In genomic region chr4:72201521-72201991, GRCm38 (mm10) we compare ENCODE assay signal across 8 mouse cellular contexts. TPM values are rescaled to one million over a fixed set of nuclear protein-coding genes. Genes with fewer than 3 reads are reported as not detected.
DNase-seq lines count a peak whose midpoint lies in the region; ATAC-seq and TF ChIP-seq lines count a peak whose summit lies in the region.

No protein-coding gene starts in this region.

- H3K4me3 ChIP-seq in bone marrow, adult 2 months (replicated peaks; ENCODE audit: control insufficient read depth, low read depth, low read length): peak overlapping the region; percentile 66
- H3K4me3 ChIP-seq in forebrain, embryonic 11.5 days (ENCODE audit: low read depth, low read length): peak overlapping the region; percentile 55
- H3K4me3 ChIP-seq in heart, postnatal 0 days (ENCODE audit: low read depth, low read length): peak overlapping the region; percentile 69
- H3K4me3 ChIP-seq in lung, postnatal 0 days (ENCODE audit: low read depth, low read length): peak overlapping the region; percentile 79

- no peak for TF ChIP-seq POLR2A in bone marrow, adult 2 months (IDR thresholded peaks at IDR 0.05; ENCODE audit: borderline replicate concordance, control insufficient read depth, low read depth, low read length)

- no peaks in the 10 kb centered on the region for H3K36me3 ChIP-seq in forebrain, embryonic 11.5 days (ENCODE audit: control insufficient read depth, insufficient read depth, low read length)
- no peaks in the 10 kb centered on the region for H3K36me3 ChIP-seq in heart, postnatal 0 days (replicated peaks; ENCODE audit: control insufficient read depth, insufficient read depth, low read length)
- no peaks in the 10 kb centered on the region for H3K36me3 ChIP-seq in lung, postnatal 0 days (ENCODE audit: insufficient read depth, low read length)

- H3K27ac ChIP-seq in bone marrow, adult 2 months (ENCODE audit: control insufficient read depth, insufficient read depth, low read depth, low read length, poor library complexity): no peak overlapping the region; the same call in 1 of the 2 replicates
- peak overlapping the region; percentile 71; the same call in 1 of the 2 replicates for H3K27ac ChIP-seq in forebrain, embryonic 11.5 days (ENCODE audit: low read depth, low read length)
- H3K27ac ChIP-seq in heart, postnatal 0 days (ENCODE audit: low read depth): no peak overlapping the region
- H3K27ac ChIP-seq in lung, postnatal 0 days (ENCODE audit: low read length): peak overlapping the region; percentile 48

- no peak for TF ChIP-seq CTCF in bone marrow, adult 2 months (IDR thresholded peaks at IDR 0.05; ENCODE audit: control insufficient read depth, insufficient read depth, low read length)
- no peak for TF ChIP-seq CTCF in heart, postnatal 0 days (IDR thresholded peaks at IDR 0.05; ENCODE audit: low read depth)
- TF ChIP-seq CTCF in lung, postnatal 0 days (IDR thresholded peaks at IDR 0.05): peak; percentile 26

- H3K9me3 ChIP-seq in forebrain, embryonic 11.5 days (ENCODE audit: control insufficient read depth, low read length): no peaks in the 10 kb centered on the region
- H3K9me3 ChIP-seq in heart, postnatal 0 days (replicated peaks; ENCODE audit: control insufficient read depth, low read length): no peaks in the 10 kb centered on the region
- no peaks in the 10 kb centered on the region for H3K9me3 ChIP-seq in lung, postnatal 0 days (ENCODE audit: low read length)

- H3K4me2 ChIP-seq in forebrain, embryonic 11.5 days (ENCODE audit: low read depth, low read length, severe bottlenecking): peak overlapping the region; percentile 64
- peak overlapping the region; percentile 91 for H3K4me2 ChIP-seq in heart, postnatal 0 days (ENCODE audit: low read depth, low read length)
- H3K4me2 ChIP-seq in lung, postnatal 0 days (replicated peaks; ENCODE audit: low read depth, low read length): peak overlapping the region; percentile 72

- TF ChIP-seq EP300 in heart, postnatal 0 days (IDR thresholded peaks at IDR 0.05; ENCODE audit: low read depth): no peak
- TF ChIP-seq EP300 in lung, postnatal 0 days (IDR thresholded peaks at IDR 0.05): no peak

- H3K9ac ChIP-seq in forebrain, embryonic 11.5 days (ENCODE audit: low read length): peak overlapping the region; percentile 60
- H3K9ac ChIP-seq in heart, postnatal 0 days (replicated peaks; ENCODE audit: low read depth, low read length): peak overlapping the region; percentile 41; the same call in 1 of the 2 replicates
- H3K9ac ChIP-seq in lung, postnatal 0 days (replicated peaks; ENCODE audit: low read depth): 0 out of 2 replicates have a peak overlapping the region, but pooled peaks have one; percentile 16

- under 1% methylated on average over 24 of the region's 24 CpGs for WGBS in bone marrow, adult 2 months
- under 1% methylated on average over 24 of the region's 24 CpGs for WGBS in forebrain, embryonic 11.5 days
- under 1% methylated on average over 24 of the region's 24 CpGs for WGBS in heart, postnatal 0 days
- 0% methylated on average over 24 of the region's 24 CpGs for WGBS in lung, postnatal 0 days

- no peaks in the 10 kb centered on the region for H3K4me1 ChIP-seq in bone marrow, adult 2 months (ENCODE audit: control insufficient read depth, insufficient read depth, low read length)
- 0 out of 2 replicates have a peak, but pooled peaks cover 4% of the 10 kb centered on the region for H3K4me1 ChIP-seq in forebrain, embryonic 11.5 days (replicated peaks; ENCODE audit: control insufficient read depth, insufficient read depth, low read length)
- peaks cover 8% of the 10 kb centered on the region; the same call in 1 of the 2 replicates for H3K4me1 ChIP-seq in heart, postnatal 0 days (ENCODE audit: control insufficient read depth, insufficient read depth)
- H3K4me1 ChIP-seq in lung, postnatal 0 days (ENCODE audit: insufficient read depth, low read depth, low read length): peaks cover 15% of the 10 kb centered on the region; the same call in 1 of the 2 replicates

- peak; percentile 34 for DNase-seq in MEL-GATA-1-ER (ENCODE audit: extremely low read depth, low read depth)
- peak; percentile 81 for DNase-seq in forebrain, embryonic 11.5 days (ENCODE audit: low spot score)
- no peak for DNase-seq in heart, postnatal 0 days (ENCODE audit: low spot score)
- peak; percentile 38 to 50 for DNase-seq in kidney, postnatal 25 days
- DNase-seq in lung, postnatal 0 days (ENCODE audit: low spot score): peak; percentile 50
- peak; percentile 48 for DNase-seq in right cerebral cortex, postnatal 25 days

- peak; percentile 3; the same call in 1 of the 2 replicates for ATAC-seq in forebrain, embryonic 11.5 days (replicated peaks; ENCODE audit: low FRiP score)
- no peak for ATAC-seq in heart, postnatal 0 days (ENCODE audit: insufficient read depth, low read depth)
- no peak for ATAC-seq in lung, postnatal 0 days
- no peak for ATAC-seq in monocyte, adult 5-6 weeks (replicated peaks; ENCODE audit: insufficient number of reproducible peaks, low FRiP score, low TSS enrichment, poor library complexity, severe bottlenecking)

- no peaks in the 10 kb centered on the region for H3K27me3 ChIP-seq in forebrain, embryonic 11.5 days (ENCODE audit: control insufficient read depth, insufficient read depth, low read length)
- peaks cover 65% of the 10 kb centered on the region for H3K27me3 ChIP-seq in heart, postnatal 0 days (ENCODE audit: control insufficient read depth, insufficient read depth, low read length)
- H3K27me3 ChIP-seq in lung, postnatal 0 days (replicated peaks; ENCODE audit: insufficient read depth, low read length): no peaks in the 10 kb centered on the region

RNA-seq across cellular contexts. Expression of gene Tle1, which starts 0.8 kb away (rescaled TPM):
- 5.2 and 5.8 TPM in 2 replicates for polyA plus RNA-seq in bone marrow, adult 2 months (2011; ENCODE audit: insufficient read depth, insufficient read length, low replicate concordance, missing spikeins)
- 61.6 and 63.9 TPM in 2 replicates for polyA plus RNA-seq in forebrain, embryonic 11.5 days (2014; fragmentation: Nextera tagmentation; extraction: Ambion mirVana)
- total RNA-seq in heart, postnatal 0 days (2014; rRNA removed; ENCODE audit: low replicate concordance): 22.4 and 54.5 TPM in 2 replicates
- 3.0 and 4.6 TPM in 2 replicates for polyA plus RNA-seq in heart, postnatal 0 days (2015; fragmentation: Nextera tagmentation; extraction: Ambion mirVana)
- 18.2 and 18.9 TPM in 2 replicates for polyA plus RNA-seq in lung, postnatal 0 days (2015; fragmentation: Nextera tagmentation; extraction: Ambion mirVana)
- total RNA-seq in monocyte, adult 5-6 weeks (2017): 36.6 to 57.2 TPM (median 45.3 TPM) in 3 replicates

Comparison
In these comparisons a context has a peak if more than half of its experiments do, and no peak if none do; other contexts are left out.
1. H3K27ac ChIP-seq: peak in forebrain, embryonic 11.5 days (single experiment) and lung, postnatal 0 days (single experiment); none in bone marrow, adult 2 months (single experiment) and heart, postnatal 0 days (single experiment).
2. Peak in every context shown above with its lines, with median percentiles within 50 percentile points of each other: H3K4me3 ChIP-seq, H3K4me2 ChIP-seq and H3K9ac ChIP-seq.